Mouse (Mus musculus) forebrain, embryonic 10.5 days (tissue): ENCODE results near the gene Duoxa1. TPM values are rescaled to one million over a fixed set of nuclear protein-coding genes. Genes with fewer than 3 reads are reported as not detected.
"Not testable (repeated sequence)": the region's sequence is repeated elsewhere in the genome, so short reads cannot be mapped to it uniquely, and the experiment has no call there.

ENCODE experiments used
- DNase-seq: peaks from one replicate; pipeline ENCODE4 v3.0.0-alpha.2; 2017; ENCODE audit warnings: low spot score; ENCODE audit errors: extremely low spot score
- H3K27ac ChIP-seq: fragments of 300-500 bp; sonication (generic); 2 replicates; pipeline ENCODE4 v1.5.1; 2016; ENCODE audit warnings: mild to moderate bottlenecking
- H3K27me3 ChIP-seq: fragments of 300-500 bp; sonication (generic); 2 replicates; pipeline ENCODE4 v1.6.1; 2016; ENCODE audit warnings: mild to moderate bottlenecking; ENCODE audit not compliant: poor library complexity, severe bottlenecking
- H3K36me3 ChIP-seq: fragments of 300-500 bp; sonication (generic); replicated peaks from 2 replicates; pipeline ENCODE4 v1.6.1; 2016; ENCODE audit warnings: mild to moderate bottlenecking, moderate library complexity
- H3K4me1 ChIP-seq: fragments of 300-500 bp; sonication (generic); 2 replicates; pipeline ENCODE4 v1.6.1; 2016
- H3K4me3 ChIP-seq: fragments of 300-500 bp; sonication (generic); 2 replicates; pipeline ENCODE4 v1.5.1; 2016; ENCODE audit warnings: mild to moderate bottlenecking, moderate library complexity
- H3K9me3 ChIP-seq: fragments of 300-500 bp; sonication (generic); 2 replicates; pipeline ENCODE4 v1.6.1; 2016; ENCODE audit warnings: mild to moderate bottlenecking, moderate library complexity
- WGBS: fragments of 180-500 bp; shearing (Covaris S2); methylation state at CpG from one replicate; pipeline ENCODE4 v1.1.7; 2016; 5-methylcytosine and 5-hydroxymethylcytosine counted together
- polyA plus RNA-seq: library from polyadenylated mRNA; unstranded; fragments of >200 nt; fragmentation: Nextera tagmentation; extraction: Ambion mirVana; gene quantifications from 2 replicates; pipeline ENCODE4 v1.2.1, GENCODE M21; 2016

Gene Duoxa1
- polyA plus RNA-seq, 1 experiment from 2014 or later: not detected

DNA sequence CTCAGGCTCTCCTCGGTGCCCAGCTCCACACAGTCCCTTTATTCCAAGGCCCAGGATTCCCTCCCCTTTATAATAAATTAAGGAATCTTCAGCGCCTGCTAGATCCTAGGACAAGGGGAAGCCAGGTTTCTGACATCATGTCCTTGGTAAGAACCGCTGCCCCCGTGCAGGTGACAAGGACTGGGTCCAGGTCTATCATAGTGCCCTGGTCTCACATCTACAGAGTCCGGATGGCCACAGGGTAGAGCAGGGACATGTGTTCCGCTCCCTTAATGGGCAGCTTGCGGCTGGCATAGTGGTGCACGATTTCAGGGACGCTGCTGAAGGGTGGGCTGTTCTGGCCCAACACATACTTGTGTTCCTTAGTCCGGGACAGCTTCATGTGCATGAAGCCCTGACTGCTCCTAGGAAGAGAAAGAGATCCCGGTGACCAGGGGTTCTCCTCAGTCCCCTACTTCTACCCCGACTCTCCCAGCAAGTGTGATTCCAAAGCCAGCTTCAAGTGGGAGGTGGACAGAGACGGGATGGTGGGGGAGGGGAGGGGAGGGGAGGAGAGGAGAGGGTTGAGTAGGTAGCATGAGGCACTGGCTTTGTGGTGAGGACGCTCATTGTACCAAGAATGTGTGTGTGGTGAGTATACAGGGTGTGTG, 35.7 kb upstream of the Duoxa1 start:
- peak overlapping the region; percentile 67 for H3K4me3 ChIP-seq
- WGBS: 3% methylated on average over 14 of the region's 14 CpGs
- H3K27ac ChIP-seq: peak overlapping the region; percentile 99
- DNase-seq: peak; percentile 65
- peaks cover 63% of the 10 kb centered on the region for H3K4me1 ChIP-seq
- H3K27me3 ChIP-seq: peaks cover 8% of the 10 kb centered on the region; the same call in 1 of the 2 replicates
- H3K36me3 ChIP-seq: peaks cover 30% of the 10 kb centered on the region
- H3K9me3 ChIP-seq: no peaks in the 10 kb centered on the region

- Histone ChIP-seq H3K27ac (peak overlapping the region; percentile 99), H3K27me3 (peaks cover 8% of the 10 kb centered on the region; the same call in 1 of the 2 replicates), H3K4me3 (peak overlapping the region; percentile 67), H3K4me1 (peaks cover 57% of the 10 kb centered on the region), H3K36me3 (peaks cover 24% of the 10 kb centered on the region), H3K9me3 (no peaks in the 10 kb centered on the region)
- peak; percentile 83 for DNase-seq
- WGBS: under 1% methylated on average over 60 of the region's 63 CpGs
Measured at GRCm38 (mm10) chr2:122348531-122349131, 35.1 kb upstream of the Duoxa1 start.

DNA sequence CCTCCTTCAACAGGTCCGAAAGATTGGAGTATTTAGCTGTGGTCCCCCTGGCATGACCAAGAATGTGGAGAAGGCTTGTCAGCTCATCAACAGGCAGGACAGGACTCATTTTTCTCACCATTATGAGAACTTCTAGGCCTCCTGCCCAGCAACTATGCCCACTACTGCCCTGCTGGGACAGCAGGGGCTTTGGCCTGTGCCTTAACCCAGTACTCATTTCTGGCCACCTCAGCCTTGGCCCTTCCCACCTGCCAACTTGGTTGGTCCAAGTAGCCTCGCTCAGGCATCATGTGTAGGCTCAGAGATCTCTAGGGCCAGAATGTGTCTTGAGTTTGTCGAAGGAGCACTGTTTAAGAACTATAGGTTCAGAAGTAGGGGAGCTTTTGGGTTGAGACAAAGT, 33.7 kb upstream of the Duoxa1 start:
- WGBS: 95% methylated on average over 3 of the region's 3 CpGs
- no peak for DNase-seq
- no peak overlapping the region for H3K4me3 ChIP-seq

DNA sequence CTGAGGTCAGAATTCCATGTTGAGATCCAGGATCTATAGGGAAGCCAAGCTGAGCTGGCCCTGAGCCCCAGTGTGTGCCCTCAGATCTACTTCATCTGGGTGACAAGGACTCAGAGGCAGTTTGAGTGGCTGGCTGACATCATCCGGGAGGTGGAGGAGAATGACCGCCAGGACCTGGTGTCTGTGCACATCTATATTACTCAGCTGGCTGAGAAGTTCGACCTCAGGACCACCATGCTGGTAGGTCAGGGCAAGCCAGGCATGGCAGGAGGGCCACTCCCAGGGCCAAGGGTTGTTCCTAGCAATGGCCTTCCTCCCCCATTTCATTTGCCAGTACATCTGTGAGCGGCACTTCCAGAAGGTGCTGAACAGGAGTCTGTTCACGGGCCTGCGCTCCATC, 32.6 kb upstream of the Duoxa1 start:
- H3K36me3 ChIP-seq, H3K27ac ChIP-seq, DNase-seq, H3K27me3 ChIP-seq, H3K9me3 ChIP-seq, H3K4me3 ChIP-seq: not testable (repeated sequence)
- H3K4me1 ChIP-seq: peaks cover 32% of the 10 kb centered on the region
- WGBS: 92% methylated on average over 6 of the region's 6 CpGs

More for the DNA sequence above, 33.7 kb upstream of the Duoxa1 start:
- H3K27me3 ChIP-seq: peaks cover 8% of the 10 kb centered on the region; the same call in 1 of the 2 replicates
- no peaks in the 10 kb centered on the region for H3K9me3 ChIP-seq
- no peak overlapping the region for H3K27ac ChIP-seq
- H3K4me1 ChIP-seq: peaks cover 43% of the 10 kb centered on the region
- H3K36me3 ChIP-seq: peaks cover 13% of the 10 kb centered on the region

DNA sequence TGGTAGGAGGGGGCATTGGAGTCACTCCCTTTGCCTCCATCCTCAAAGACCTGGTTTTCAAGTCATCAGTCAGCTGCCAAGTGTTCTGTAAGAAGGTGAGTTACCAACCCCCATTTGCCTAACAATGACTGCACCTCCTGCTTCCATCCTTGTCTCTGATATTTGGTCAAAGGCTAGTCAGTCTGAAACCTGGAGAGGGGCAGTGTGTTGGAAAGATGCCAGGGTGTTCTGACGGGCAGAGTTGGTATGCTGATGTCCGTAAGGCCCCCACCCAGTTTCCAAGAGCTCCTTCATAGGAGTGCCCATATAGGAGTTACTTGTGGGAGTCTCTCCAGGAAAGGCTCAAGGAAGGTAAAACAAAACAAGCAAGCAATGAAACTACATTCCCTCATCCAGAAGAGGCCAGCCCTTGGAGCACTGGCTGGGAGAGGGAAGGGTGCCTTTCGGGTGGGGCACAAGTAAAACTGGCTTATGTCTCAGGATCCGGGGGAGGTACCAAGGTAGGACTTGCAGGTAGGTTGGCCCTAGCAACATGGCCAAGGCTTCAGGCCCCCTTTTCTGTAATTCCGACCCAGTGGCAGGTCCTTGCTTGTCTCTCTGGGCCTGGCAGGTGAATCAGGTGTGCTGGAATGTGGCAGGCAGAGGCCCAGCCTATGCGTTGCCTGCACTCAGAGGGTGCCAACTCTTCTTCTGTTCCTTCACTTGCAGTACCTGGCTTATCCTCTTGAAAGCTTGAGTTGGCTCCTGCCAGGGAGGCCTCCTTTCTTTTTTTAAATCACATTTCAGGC, 31.8 kb upstream of the Duoxa1 start:
- Histone ChIP-seq H3K4me1 (peaks cover 26% of the 10 kb centered on the region), H3K9me3 (no peaks in the 10 kb centered on the region), H3K36me3 (0 out of 2 replicates have a peak, but pooled peaks cover 3% of the 10 kb centered on the region), H3K27me3 (peaks cover 8% of the 10 kb centered on the region; the same call in 1 of the 2 replicates), H3K4me3 (no peak overlapping the region), H3K27ac (no peak overlapping the region)
- no peak for DNase-seq
- WGBS: 86% methylated on average over 6 of the region's 6 CpGs

DNA sequence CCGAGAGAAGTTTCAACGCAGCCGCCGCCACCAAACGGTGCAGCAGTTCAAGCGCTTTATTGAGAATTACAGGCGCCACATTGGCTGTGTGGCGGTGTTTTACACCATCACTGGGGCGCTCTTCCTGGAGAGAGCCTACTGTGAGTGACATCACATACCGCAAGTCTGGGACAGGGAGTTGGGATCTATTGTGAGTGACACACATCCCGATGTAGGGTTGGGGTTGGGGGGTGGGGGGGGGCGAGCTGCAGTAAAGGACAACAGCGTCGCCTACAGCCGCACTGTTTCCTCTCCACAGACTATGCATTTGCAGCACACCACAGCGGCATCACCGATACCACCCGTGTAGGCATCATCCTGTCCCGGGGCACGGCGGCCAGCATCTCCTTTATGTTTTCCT, 23.8 kb upstream of the Duoxa1 start:
- DNase-seq: no peak
- peaks cover 12% of the 10 kb centered on the region; the same call in 1 of the 2 replicates for H3K27me3 ChIP-seq
- no peaks in the 10 kb centered on the region for H3K36me3 ChIP-seq
- no peaks in the 10 kb centered on the region for H3K4me1 ChIP-seq
- no peaks in the 10 kb centered on the region for H3K9me3 ChIP-seq
- peak overlapping the region; percentile 25; the same call in 1 of the 2 replicates for H3K4me3 ChIP-seq
- 60% methylated on average over 21 of the region's 21 CpGs for WGBS
- H3K27ac ChIP-seq: no peak overlapping the region

DNA sequence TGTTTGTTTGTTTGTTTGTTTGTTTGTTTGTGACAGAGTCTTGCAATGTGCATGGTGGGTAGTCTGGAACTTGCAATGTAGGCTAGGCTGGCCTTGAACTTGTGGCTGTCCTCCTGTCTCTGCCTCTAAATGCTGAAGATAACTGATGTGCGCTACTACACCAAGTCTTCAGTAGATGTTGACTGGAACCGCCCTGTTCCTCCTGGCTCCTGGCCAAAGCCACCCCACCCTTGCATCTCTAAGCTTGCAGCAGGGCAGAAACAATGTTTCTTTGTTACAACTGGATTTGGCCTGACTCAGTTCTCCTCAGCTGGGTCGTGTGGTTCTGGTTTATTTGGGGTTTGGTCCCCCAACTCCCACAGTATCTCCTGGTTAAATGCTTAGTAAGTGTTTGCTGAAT, 20.6 kb upstream of the Duoxa1 start:
- Histone ChIP-seq H3K36me3 (no peaks in the 10 kb centered on the region), H3K4me1 (no peaks in the 10 kb centered on the region), H3K9me3 (no peaks in the 10 kb centered on the region), H3K27me3 (peaks cover 12% of the 10 kb centered on the region; the same call in 1 of the 2 replicates), H3K27ac (no peak overlapping the region; the same call in 1 of the 2 replicates), H3K4me3 (no peak overlapping the region)
- 76% methylated on average over 3 of the region's 3 CpGs for WGBS
- DNase-seq: no peak

DNA sequence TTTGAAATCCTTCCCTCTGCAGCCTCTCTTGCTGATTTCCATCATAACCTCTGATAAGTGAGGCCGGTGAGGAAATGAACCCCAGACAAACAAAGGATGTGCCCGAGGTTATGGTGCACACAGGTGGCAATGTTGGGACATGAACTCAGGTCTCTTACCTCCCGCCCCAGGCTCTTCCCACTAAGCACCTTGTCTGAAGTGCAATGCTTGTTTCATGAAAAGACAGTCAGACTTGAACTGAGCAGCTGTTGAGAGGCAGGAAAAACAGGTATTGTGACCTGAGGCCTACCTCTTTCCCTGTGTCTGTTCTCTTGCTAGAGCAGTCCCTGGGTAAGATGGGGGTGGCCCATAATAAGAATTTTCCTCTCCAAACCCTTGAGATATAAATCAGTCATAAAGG, 18.7 kb upstream of the Duoxa1 start:
- 88% methylated on average over 3 of the region's 3 CpGs for WGBS
- Histone ChIP-seq H3K4me3 (no peak overlapping the region), H3K9me3 (no peaks in the 10 kb centered on the region)

GRCm38 (mm10) chr2:122330317-122330716, 16.8 kb upstream of the Duoxa1 start:
- not testable (repeated sequence) for H3K36me3 ChIP-seq, H3K4me1 ChIP-seq, H3K27me3 ChIP-seq, H3K4me3 ChIP-seq, DNase-seq, H3K27ac ChIP-seq, H3K9me3 ChIP-seq
- WGBS: 83% methylated on average over 6 of the region's 6 CpGs

More for the DNA sequence above, 18.7 kb upstream of the Duoxa1 start:
- no peak for DNase-seq
- H3K27me3 ChIP-seq: peaks cover 6% of the 10 kb centered on the region; the same call in 1 of the 2 replicates
- H3K4me1 ChIP-seq: no peaks in the 10 kb centered on the region
- no peaks in the 10 kb centered on the region for H3K36me3 ChIP-seq
- H3K27ac ChIP-seq: no peak overlapping the region

GRCm38 (mm10) chr2:122327986-122328385, 14.5 kb upstream of the Duoxa1 start:
- no peak for DNase-seq
- H3K36me3 ChIP-seq: no peaks in the 10 kb centered on the region
- no peaks in the 10 kb centered on the region for H3K9me3 ChIP-seq
- H3K4me3 ChIP-seq: no peak overlapping the region
- no peaks in the 10 kb centered on the region for H3K4me1 ChIP-seq
- WGBS: 83% methylated on average over 3 of the region's 3 CpGs
- H3K27me3 ChIP-seq: no peaks in the 10 kb centered on the region
- no peak overlapping the region for H3K27ac ChIP-seq

DNA sequence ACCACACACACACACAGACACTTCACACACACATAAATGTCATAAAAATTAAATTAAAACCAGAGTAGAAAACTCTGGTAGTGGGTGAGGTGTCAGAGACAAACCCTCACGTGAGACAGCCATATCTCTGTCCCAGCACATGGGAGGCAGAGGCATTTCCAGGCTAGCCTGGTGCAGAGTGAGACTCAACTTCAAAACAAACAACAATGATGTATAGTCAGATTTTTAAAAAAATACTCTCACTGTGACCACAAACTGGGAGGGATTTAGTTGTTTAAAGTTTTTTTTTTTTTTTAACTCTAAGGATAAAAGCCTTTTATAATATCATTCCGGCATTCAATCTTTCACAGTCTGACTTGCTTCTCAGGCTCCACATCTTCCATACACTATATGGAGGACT, 11.8 kb upstream of the Duoxa1 start:
- no peak overlapping the region for H3K4me3 ChIP-seq
- no peaks in the 10 kb centered on the region for H3K4me1 ChIP-seq
- no peaks in the 10 kb centered on the region for H3K27me3 ChIP-seq
- no peak overlapping the region for H3K27ac ChIP-seq
- no peaks in the 10 kb centered on the region for H3K36me3 ChIP-seq
- 77% methylated on average over 2 of the region's 2 CpGs for WGBS
- DNase-seq: no peak
- no peaks in the 10 kb centered on the region for H3K9me3 ChIP-seq

DNA sequence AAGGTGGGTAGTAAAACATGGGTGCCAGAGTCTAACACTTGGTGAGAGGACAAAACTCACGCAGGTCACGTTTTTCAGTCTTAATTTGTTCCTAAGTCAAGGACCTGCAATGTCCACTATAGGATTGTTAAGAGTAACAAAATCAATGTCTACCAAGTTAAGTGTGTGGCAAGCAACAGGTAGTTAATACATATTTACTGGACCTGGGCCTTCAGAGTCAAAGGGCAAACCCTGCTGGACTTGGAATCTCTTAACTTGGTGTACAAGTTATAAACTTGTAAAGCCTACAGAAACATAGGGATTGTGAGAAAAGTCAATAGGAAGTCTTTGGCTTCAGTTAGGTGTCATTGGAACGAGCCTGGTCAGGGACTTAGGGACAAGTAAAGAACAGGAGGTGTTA, 11.1 kb upstream of the Duoxa1 start:
- DNase-seq: no peak
- 90% methylated on average over 3 of the region's 3 CpGs for WGBS
- Histone ChIP-seq H3K4me3 (no peak overlapping the region), H3K27ac (no peak overlapping the region), H3K36me3 (no peaks in the 10 kb centered on the region), H3K9me3 (no peaks in the 10 kb centered on the region), H3K4me1 (no peaks in the 10 kb centered on the region), H3K27me3 (no peaks in the 10 kb centered on the region)

DNA sequence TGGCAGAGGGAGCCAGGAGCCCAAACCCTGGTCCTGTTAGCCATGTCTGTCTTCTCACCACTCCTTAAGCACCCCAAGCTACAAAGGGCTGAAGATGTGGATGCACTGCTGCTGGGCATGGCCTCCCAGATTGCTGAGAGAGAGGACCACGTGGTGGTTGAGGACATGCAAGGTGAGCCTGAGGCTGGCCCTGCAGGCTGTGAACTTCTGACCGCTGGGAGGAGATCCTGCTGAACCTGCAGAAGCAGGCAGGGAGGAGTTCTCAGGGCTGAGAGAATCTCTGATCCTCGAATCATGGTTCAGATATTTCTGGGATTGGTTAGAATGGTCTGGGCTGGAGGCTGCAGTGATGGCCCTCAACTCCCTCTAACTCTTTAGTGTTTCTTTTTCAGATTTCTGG, 10.4 kb upstream of the Duoxa1 start:
- H3K27ac ChIP-seq: no peak overlapping the region
- no peaks in the 10 kb centered on the region for H3K36me3 ChIP-seq
- no peaks in the 10 kb centered on the region for H3K4me1 ChIP-seq
- DNase-seq: no peak
- 70% methylated on average over 3 of the region's 3 CpGs for WGBS
- peaks cover 4% of the 10 kb centered on the region; the same call in 1 of the 2 replicates for H3K27me3 ChIP-seq
- H3K4me3 ChIP-seq: no peak overlapping the region
- H3K9me3 ChIP-seq: no peaks in the 10 kb centered on the region
